Mouse (Mus musculus) liver, embryonic 14.5 days (tissue): ENCODE measurements around the gene Eif4g2. TPM values are rescaled to one million over a fixed set of nuclear protein-coding genes. Genes with fewer than 3 reads are reported as not detected.

Experiments
- ATAC-seq: fragments of 200-750 bp; cut with Nextera tagmentation; 2 replicates; pipeline ENCODE4 v1.8.0; 2017; ENCODE audit warnings: moderate number of reproducible peaks, mild to moderate bottlenecking, moderate library complexity; ENCODE audit not compliant: insufficient read depth
- DNase-seq, 3 experiments: peaks; one replicate each; pipeline ENCODE4 v3.0.0-alpha.2; 2012 to 2013; ENCODE audit warnings: low read depth in 3 of 3, low spot score in 3 of 3
- H3K27ac ChIP-seq: fragments of 300-500 bp; sonication (generic); 2 replicates; pipeline ENCODE4 v1.5.1; 2014; ENCODE audit warnings: moderate library complexity, mild to moderate bottlenecking, control low read depth, inconsistent platforms
- H3K27me3 ChIP-seq: fragments of 300-500 bp; sonication (generic); 2 replicates; pipeline ENCODE4 v1.6.1; 2014; ENCODE audit warnings: mild to moderate bottlenecking, low read length, moderate library complexity; ENCODE audit not compliant: control insufficient read depth, insufficient read depth
- H3K36me3 ChIP-seq: fragments of 300-500 bp; sonication (generic); replicated peaks from 2 replicates; pipeline ENCODE4 v1.6.1; 2014; ENCODE audit warnings: low read depth; ENCODE audit not compliant: control insufficient read depth, insufficient read depth
- H3K4me1 ChIP-seq, 2 experiments: fragments of 200-500 bp in 1 of 2; fragments of 300-500 bp in 1 of 2; sonication (generic) in 1 of 2; replicated peaks; 2 replicates each; pipeline ENCODE4 v1.6.1; 2012 to 2014; ENCODE audit warnings: antibody characterized with exemption in 1 of 2, inconsistent platforms in 1 of 2, low read length in 1 of 2; ENCODE audit not compliant: control insufficient read depth in 2 of 2, insufficient read depth in 2 of 2
- H3K4me2 ChIP-seq: fragments of 300-500 bp; sonication (generic); 2 replicates; pipeline ENCODE4 v1.6.1; 2014; ENCODE audit warnings: low read depth, mild to moderate bottlenecking, control low read depth, moderate library complexity
- H3K4me3 ChIP-seq, 2 experiments: fragments of 200-500 bp in 1 of 2; fragments of 300-500 bp in 1 of 2; sonication (generic) in 1 of 2; 2 replicates each; pipeline ENCODE4 v1.5.1; 2012 to 2014; ENCODE audit warnings: low read depth in 2 of 2, low read length in 2 of 2, mild to moderate bottlenecking in 2 of 2, control low read depth in 1 of 2, inconsistent platforms in 1 of 2, moderate library complexity in 1 of 2; ENCODE audit not compliant: insufficient read depth in 1 of 2
- H3K9ac ChIP-seq: fragments of 300-500 bp; sonication (generic); replicated peaks from 2 replicates; pipeline ENCODE4 v1.6.1; 2014; ENCODE audit warnings: mild to moderate bottlenecking, control low read depth, moderate library complexity
- H3K9me3 ChIP-seq: fragments of 300-500 bp; sonication (generic); 2 replicates; pipeline ENCODE4 v1.6.1; 2016; ENCODE audit warnings: low read length, mixed read lengths; ENCODE audit not compliant: control insufficient read depth
- CTCF ChIP-seq: IDR thresholded peaks from 2 replicates; pipeline ENCODE4 v1.5.1; 2016; ENCODE audit warnings: antibody characterized with exemption, low read depth, control low read depth
- EP300 ChIP-seq: IDR thresholded peaks from 2 replicates; pipeline ENCODE4 v1.6.1; 2016; ENCODE audit warnings: antibody characterized with exemption, low read depth
- WGBS: fragments of 180-500 bp; shearing (Covaris S2); extraction: QIAGEN DNeasy Blood & Tissue Kit; methylation state at CpG from one replicate; pipeline ENCODE4 v1.1.7; 2014; ENCODE audit not compliant: insufficient replicate concordance; 5-methylcytosine and 5-hydroxymethylcytosine counted together
- polyA plus RNA-seq, 2 experiments: library from polyadenylated mRNA; depleted of rRNA in 1 of 2; stranded (reverse) in 1 of 2; unstranded in 1 of 2; fragments of >200 nt; fragmentation: Nextera tagmentation in 1 of 2; extraction: Ambion mirVana in 1 of 2; gene quantifications; 2 replicates each; pipeline versions ENCODE4 v1.2.1 to v1.2.3; 2012 to 2014

Gene Eif4g2
- polyA plus RNA-seq, 2 experiments, result 135 to 464 TPM

GRCm38 (mm10) chr7:111122531-111123130 is 39.8 kb upstream of the Eif4g2 start:
- peak overlapping the region; percentile 99 for H3K4me2 ChIP-seq
- no peaks in the 10 kb centered on the region for H3K36me3 ChIP-seq
- peak overlapping the region; percentile 78 for H3K27ac ChIP-seq
- no peaks in the 10 kb centered on the region for H3K27me3 ChIP-seq
- DNase-seq (peak; percentile 94 to 96 (median 95)), ATAC-seq (peak; percentile 99)
- H3K4me3 ChIP-seq, result peak overlapping the region; percentile 77 to 89
- peaks cover 15 to 17% of the 10 kb centered on the region in 2 experiments for H3K4me1 ChIP-seq
- H3K9ac ChIP-seq, result peak overlapping the region; percentile 83
- TF ChIP-seq CTCF, result no peak
- peak; percentile 4; the same call in 1 of the 2 replicates for TF ChIP-seq EP300
- under 1% methylated on average over 44 of the region's 44 CpGs for WGBS
- no peaks in the 10 kb centered on the region for H3K9me3 ChIP-seq

- Histone ChIP-seq H3K4me3 (peak overlapping the region; percentile 77 to 89), H3K4me1 (peaks cover 15 to 17% of the 10 kb centered on the region in 2 experiments), H3K36me3 (no peaks in the 10 kb centered on the region), H3K27me3 (no peaks in the 10 kb centered on the region), H3K9ac (peak overlapping the region; percentile 68), H3K9me3 (no peaks in the 10 kb centered on the region), H3K27ac (peak overlapping the region; percentile 54), H3K4me2 (peak overlapping the region; percentile 99)
- DNase-seq (peak; percentile 52 to 61 (median 53)), ATAC-seq (peak; percentile 78)
- WGBS, result under 1% methylated on average over 34 of the region's 34 CpGs
- TF ChIP-seq EP300 (0 out of 2 replicates have a peak, but pooled peaks have one; percentile 37), CTCF (peak; percentile 52)
Observed at GRCm38 (mm10) chr7:111122084-111122530, 39.3 kb upstream of the Eif4g2 start.

GRCm38 (mm10) chr7:111121522-111121921 is 38.7 kb upstream of the Eif4g2 start:
- Histone ChIP-seq H3K9ac (peak overlapping the region; percentile 68), H3K4me3 (peak overlapping the region; percentile 77 to 89), H3K36me3 (no peaks in the 10 kb centered on the region), H3K27me3 (no peaks in the 10 kb centered on the region), H3K27ac (peak overlapping the region; percentile 54), H3K9me3 (no peaks in the 10 kb centered on the region), H3K4me1 (peaks cover 15 to 17% of the 10 kb centered on the region in 2 experiments), H3K4me2 (peak overlapping the region; percentile 99)
- TF ChIP-seq CTCF, result no peak
- no peak for TF ChIP-seq EP300
- 39% methylated on average over 9 of the region's 9 CpGs for WGBS
- DNase-seq (no peak), ATAC-seq (no peak)

- no peak overlapping the region for H3K4me2 ChIP-seq
- no peaks in the 10 kb centered on the region for H3K36me3 ChIP-seq
- H3K4me1 ChIP-seq, result 0 out of 4 replicates have a peak, but pooled peaks cover 0 to 2% of the 10 kb centered on the region in 2 experiments
- WGBS, result 40% methylated on average over 2 of the region's 2 CpGs
- no peak overlapping the region for H3K4me3 ChIP-seq
- H3K9me3 ChIP-seq, result no peaks in the 10 kb centered on the region
- TF ChIP-seq CTCF (no peak), EP300 (no peak)
- ATAC-seq (no peak), DNase-seq (no peak)
- H3K27me3 ChIP-seq, result no peaks in the 10 kb centered on the region
- no peak overlapping the region for H3K9ac ChIP-seq
- no peak overlapping the region for H3K27ac ChIP-seq
Observed at GRCm38 (mm10) chr7:111109561-111109960, 26.7 kb upstream of the Eif4g2 start.

GRCm38 (mm10) chr7:111109161-111109560 is 26.3 kb upstream of the Eif4g2 start:
- Histone ChIP-seq H3K4me1 (0 out of 4 replicates have a peak, but pooled peaks cover 0 to 2% of the 10 kb centered on the region in 2 experiments), H3K9ac (no peak overlapping the region), H3K27ac (no peak overlapping the region), H3K36me3 (no peaks in the 10 kb centered on the region), H3K9me3 (no peaks in the 10 kb centered on the region), H3K4me2 (no peak overlapping the region), H3K27me3 (no peaks in the 10 kb centered on the region), H3K4me3 (no peak overlapping the region)
- DNase-seq (no peak), ATAC-seq (no peak)
- TF ChIP-seq EP300, result no peak
- TF ChIP-seq CTCF, result no peak
- WGBS, result 79% methylated on average over 2 of the region's 2 CpGs
